ENCODE assay signal across 8 mouse cellular contexts in the genomic region with DNA sequence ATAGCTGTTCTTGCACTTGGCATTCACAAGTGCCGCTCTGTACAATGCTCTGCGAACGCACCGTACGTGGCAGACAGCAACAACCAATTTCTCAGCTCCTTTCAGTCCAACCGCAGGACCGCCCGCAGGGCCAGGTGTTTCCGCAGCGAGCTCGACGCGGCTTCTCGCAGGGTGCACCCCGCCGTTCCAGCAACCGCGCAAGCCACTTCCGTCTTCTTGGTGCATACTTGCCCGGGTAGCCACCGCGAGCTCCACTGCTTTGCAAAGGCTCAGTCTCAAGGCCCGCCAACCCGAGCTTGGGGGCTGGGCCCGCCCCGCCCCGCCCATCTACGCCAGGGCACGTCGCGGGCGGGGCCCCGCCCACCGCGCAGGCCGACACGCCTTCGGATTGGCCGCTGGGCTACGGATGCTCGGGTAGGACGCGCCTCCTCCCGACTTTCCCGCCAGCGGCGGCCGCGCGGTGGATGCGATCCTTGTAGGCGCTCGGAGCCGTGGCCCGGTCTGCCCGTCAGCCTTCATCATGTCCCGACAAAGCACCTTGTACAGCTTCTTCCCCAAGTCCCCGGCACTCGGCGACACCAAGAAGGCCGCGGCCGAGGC. TPM values are rescaled to one million over a fixed set of nuclear protein-coding genes. Genes with fewer than 3 reads are reported as not detected.
DNase-seq lines count a peak whose midpoint lies in the region; ATAC-seq lines count a peak whose summit lies in the region.

A gene (plus strand): TSS at position 434 of the 600 bp plus-strand sequence.

- peak within 1 kb of the TSS; percentile 70 for H3K4me3 ChIP-seq in forebrain, embryonic 10.5 days
- H3K4me3 ChIP-seq in heart, embryonic 16.5 days (ENCODE audit: low read length), result peak within 1 kb of the TSS; percentile 85
- H3K4me3 ChIP-seq in liver, embryonic 15.5 days (replicated peaks), result peak within 1 kb of the TSS; percentile 97
- peak within 1 kb of the TSS; percentile 96 for H3K4me3 ChIP-seq in neural tube, embryonic 12.5 days

- peak; percentile 88 for ATAC-seq in CD4-positive, CD25-positive, alpha-beta regulatory T cell, adult 4 months
- ATAC-seq in heart, embryonic 16.5 days (replicated peaks; ENCODE audit: extremely low read depth, insufficient read depth, low FRiP score), result peak; percentile 99
- peak; percentile 96 for ATAC-seq in liver, embryonic 15.5 days (ENCODE audit: insufficient read depth)
- ATAC-seq in neural tube, embryonic 12.5 days (ENCODE audit: low FRiP score, low read depth), result peak; percentile 99

- H3K4me1 ChIP-seq in forebrain, embryonic 10.5 days, result peaks cover 29% of the 10 kb centered on the region
- peaks cover 15% of the 10 kb centered on the region for H3K4me1 ChIP-seq in heart, embryonic 16.5 days (ENCODE audit: control insufficient read depth, insufficient read depth, low read length)
- H3K4me1 ChIP-seq in liver, embryonic 15.5 days (replicated peaks), result peaks cover 44% of the 10 kb centered on the region
- H3K4me1 ChIP-seq in neural tube, embryonic 12.5 days, result peaks cover 9% of the 10 kb centered on the region

- peaks cover 30% of the 10 kb centered on the region for H3K36me3 ChIP-seq in forebrain, embryonic 10.5 days (replicated peaks)
- no peaks in the 10 kb centered on the region for H3K36me3 ChIP-seq in heart, embryonic 16.5 days (ENCODE audit: control insufficient read depth, insufficient read depth)
- H3K36me3 ChIP-seq in liver, embryonic 15.5 days (replicated peaks), result peaks cover 19% of the 10 kb centered on the region
- H3K36me3 ChIP-seq in neural tube, embryonic 12.5 days, result 0 out of 2 replicates have a peak, but pooled peaks cover 3% of the 10 kb centered on the region

- H3K27ac ChIP-seq in forebrain, embryonic 10.5 days, result peak within 1 kb of the TSS; percentile 97
- H3K27ac ChIP-seq in heart, embryonic 16.5 days (ENCODE audit: low read length), result peak within 1 kb of the TSS; percentile 85
- H3K27ac ChIP-seq in liver, embryonic 15.5 days (replicated peaks), result peak within 1 kb of the TSS; percentile 85
- peak within 1 kb of the TSS; percentile 67 for H3K27ac ChIP-seq in neural tube, embryonic 12.5 days

- H3K27me3 ChIP-seq in forebrain, embryonic 10.5 days (ENCODE audit: poor library complexity, severe bottlenecking), result no peaks in the 10 kb centered on the region
- H3K27me3 ChIP-seq in heart, embryonic 16.5 days (ENCODE audit: control insufficient read depth, insufficient read depth, low read length), result no peaks in the 10 kb centered on the region
- H3K27me3 ChIP-seq in liver, embryonic 15.5 days, result no peaks in the 10 kb centered on the region
- no peaks in the 10 kb centered on the region for H3K27me3 ChIP-seq in neural tube, embryonic 12.5 days (replicated peaks)

- peak within 1 kb of the TSS; percentile 82 for H3K4me2 ChIP-seq in heart, embryonic 16.5 days (ENCODE audit: low read depth, low read length)
- peak within 1 kb of the TSS; percentile 96 for H3K4me2 ChIP-seq in liver, embryonic 15.5 days
- H3K4me2 ChIP-seq in neural tube, embryonic 12.5 days (replicated peaks), result peak within 1 kb of the TSS; percentile 80

- DNase-seq in c-Kit-negative CD71-positive TER-119-positive erythroid progenitor cells, embryonic 14.5 days (ENCODE audit: low read depth, low spot score), result peak; percentile 91
- DNase-seq in forebrain, embryonic 10.5 days (ENCODE audit: extremely low spot score, low spot score), result peak; percentile 91
- DNase-seq in kidney, postnatal 36 days, result peak; percentile 92 to 93
- peak; percentile 88 for DNase-seq in telencephalon, adult 2 months (ENCODE audit: low read depth, low spot score)

- H3K9ac ChIP-seq in heart, embryonic 16.5 days (ENCODE audit: low read length), result peak within 1 kb of the TSS; percentile 86
- H3K9ac ChIP-seq in liver, embryonic 15.5 days, result peak within 1 kb of the TSS; percentile 88
- H3K9ac ChIP-seq in neural tube, embryonic 12.5 days, result peak within 1 kb of the TSS; percentile 87

- no peaks in the 10 kb centered on the region for H3K9me3 ChIP-seq in forebrain, embryonic 10.5 days
- no peaks in the 10 kb centered on the region for H3K9me3 ChIP-seq in heart, embryonic 16.5 days (replicated peaks; ENCODE audit: control insufficient read depth, low read length)
- no peaks in the 10 kb centered on the region for H3K9me3 ChIP-seq in liver, embryonic 15.5 days (replicated peaks)
- no peaks in the 10 kb centered on the region for H3K9me3 ChIP-seq in neural tube, embryonic 12.5 days

- under 1% methylated on average over 63 of the region's 63 CpGs for WGBS in forebrain, embryonic 10.5 days
- under 1% methylated on average over 63 of the region's 63 CpGs for WGBS in heart, embryonic 16.5 days
- WGBS in liver, embryonic 15.5 days (ENCODE audit: insufficient replicate concordance), result under 1% methylated on average over 63 of the region's 63 CpGs
- under 1% methylated on average over 62 of the region's 63 CpGs for WGBS in neural tube, embryonic 12.5 days

RNA-seq across cellular contexts. Expression of the gene that starts here (rescaled TPM):
- polyA plus RNA-seq in CD4-positive, CD25-positive, alpha-beta regulatory T cell, adult 4 months (2017; shearing (Covaris generic)), result 10 to 100 TPM; 12.8 to 15.1 TPM
- 111 and 115 TPM in 2 replicates for polyA plus RNA-seq in forebrain, embryonic 10.5 days (2016; fragmentation: Nextera tagmentation; extraction: Ambion mirVana)
- polyA plus RNA-seq in heart, embryonic 16.5 days (2015; fragmentation: Nextera tagmentation; extraction: Ambion mirVana), result 26.6 and 29.2 TPM in 2 replicates
- 24.5 TPM in 2 replicates for polyA plus RNA-seq in liver, embryonic 15.5 days (2015; fragmentation: Nextera tagmentation; extraction: Ambion mirVana)
- polyA plus RNA-seq in neural tube, embryonic 12.5 days (2016; fragmentation: Nextera tagmentation; extraction: Ambion mirVana), result 51.4 and 52.2 TPM in 2 replicates

Comparison
In these comparisons a context has a peak if more than half of its experiments do, and no peak if none do; other contexts are left out.
1. Peak in every context shown above with its lines: DNase-seq, ATAC-seq, H3K4me3 ChIP-seq and H3K27ac ChIP-seq.